In the genomic region with DNA sequence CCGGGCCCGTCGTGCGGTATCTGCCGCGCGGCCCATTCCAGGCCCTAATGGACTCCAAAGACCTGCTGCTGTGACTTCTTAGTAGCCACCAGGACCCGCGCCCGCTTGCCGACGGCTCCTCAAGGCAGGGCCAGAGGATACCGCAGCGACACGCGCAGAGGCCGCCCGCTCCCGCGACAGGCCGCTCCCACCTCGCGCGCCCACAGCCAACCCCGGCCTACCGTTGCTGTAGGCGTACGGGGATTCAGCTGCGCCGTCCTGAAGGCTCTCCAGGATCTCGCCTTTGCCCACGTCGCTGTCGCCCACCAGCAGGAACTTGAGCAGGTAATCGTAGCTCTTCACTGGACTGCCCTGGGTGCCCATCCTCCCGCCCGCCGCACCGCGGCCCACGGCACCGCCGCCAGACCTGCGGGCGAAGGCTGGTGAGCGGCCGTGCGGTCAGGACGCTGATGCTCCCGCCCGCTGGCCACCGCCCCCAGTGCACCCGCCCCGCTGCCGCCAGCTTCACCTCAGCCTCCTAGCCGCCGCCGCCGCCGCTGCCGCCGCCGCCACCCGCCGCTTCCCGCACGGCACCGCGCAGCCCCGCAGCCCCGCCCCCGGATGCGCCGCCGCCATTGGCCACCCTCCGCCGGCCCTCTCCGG, we compare ENCODE assay signal across 8 mouse cellular contexts. TPM values are rescaled to one million over a fixed set of nuclear protein-coding genes. Genes with fewer than 3 reads are reported as not detected.
DNase-seq lines count a peak whose midpoint lies in the region; ATAC-seq lines count a peak whose summit lies in the region.

A gene (minus strand): TSS at position 584 of the 642 bp plus-strand sequence.

- H3K27ac ChIP-seq in kidney, embryonic 15.5 days = peak within 1 kb of the TSS; percentile 98
- H3K27ac ChIP-seq in limb, embryonic 10.5 days = peak within 1 kb of the TSS; percentile 90
- peak within 1 kb of the TSS; percentile 91 for H3K27ac ChIP-seq in midbrain, embryonic 15.5 days

- H3K4me3 ChIP-seq in kidney, embryonic 15.5 days (replicated peaks) = peak within 1 kb of the TSS; percentile 99
- peak within 1 kb of the TSS; percentile 73 for H3K4me3 ChIP-seq in erythroblast, embryonic 14.5 days (replicated peaks)
- peak within 1 kb of the TSS; percentile 72 for H3K4me3 ChIP-seq in limb, embryonic 10.5 days
- H3K4me3 ChIP-seq in midbrain, embryonic 15.5 days = peak within 1 kb of the TSS; percentile 97

- peak; percentile 1; the same call in 1 of the 2 replicates for ATAC-seq in kidney, embryonic 15.5 days (replicated peaks; ENCODE audit: low FRiP score)
- ATAC-seq in midbrain, embryonic 15.5 days (replicated peaks) = peak; percentile 20
- ATAC-seq in megakaryocyte progenitor cell, adult 5-6 weeks (replicated peaks; ENCODE audit: poor library complexity) = no peak

- H3K36me3 ChIP-seq in kidney, embryonic 15.5 days = no peaks in the 10 kb centered on the region; the same call in 1 of the 2 replicates
- peaks cover 27% of the 10 kb centered on the region for H3K36me3 ChIP-seq in erythroblast, embryonic 14.5 days (ENCODE audit: control insufficient read depth)
- peaks cover 24% of the 10 kb centered on the region for H3K36me3 ChIP-seq in limb, embryonic 10.5 days
- no peaks in the 10 kb centered on the region for H3K36me3 ChIP-seq in midbrain, embryonic 15.5 days (replicated peaks)

- H3K9me3 ChIP-seq in kidney, embryonic 15.5 days (replicated peaks) = no peaks in the 10 kb centered on the region
- no peaks in the 10 kb centered on the region for H3K9me3 ChIP-seq in erythroblast, embryonic 14.5 days (ENCODE audit: control insufficient read depth, low read length)
- no peaks in the 10 kb centered on the region for H3K9me3 ChIP-seq in limb, embryonic 10.5 days (replicated peaks)
- no peaks in the 10 kb centered on the region for H3K9me3 ChIP-seq in midbrain, embryonic 15.5 days

- DNase-seq in kidney, postnatal 14 days = no peak
- DNase-seq in Muller cell, postnatal 12 days (ENCODE audit: inconsistent ontology term) = peak; percentile 69
- DNase-seq in heart, postnatal 4 days = peak; percentile 63
- peak; percentile 68 for DNase-seq in limb, embryonic 10.5 days (ENCODE audit: low spot score)

- H3K4me2 ChIP-seq in kidney, embryonic 15.5 days = peak within 1 kb of the TSS; percentile 90
- peak within 1 kb of the TSS; percentile 81 for H3K4me2 ChIP-seq in midbrain, embryonic 15.5 days

- peak within 1 kb of the TSS; percentile 93 for H3K9ac ChIP-seq in kidney, embryonic 15.5 days
- H3K9ac ChIP-seq in midbrain, embryonic 15.5 days = peak within 1 kb of the TSS; percentile 84

- WGBS in kidney, embryonic 15.5 days = under 1% methylated on average over 52 of the region's 78 CpGs
- under 1% methylated on average over 78 of the region's 78 CpGs for WGBS in limb, embryonic 10.5 days
- under 1% methylated on average over 67 of the region's 78 CpGs for WGBS in midbrain, embryonic 15.5 days

- H3K27me3 ChIP-seq in kidney, embryonic 15.5 days = no peaks in the 10 kb centered on the region
- H3K27me3 ChIP-seq in erythroblast, embryonic 14.5 days (ENCODE audit: control insufficient read depth) = no peaks in the 10 kb centered on the region
- H3K27me3 ChIP-seq in limb, embryonic 10.5 days (ENCODE audit: low read depth, poor library complexity, severe bottlenecking) = no peaks in the 10 kb centered on the region
- H3K27me3 ChIP-seq in midbrain, embryonic 15.5 days (replicated peaks) = no peaks in the 10 kb centered on the region

- peaks cover 30% of the 10 kb centered on the region for H3K4me1 ChIP-seq in kidney, embryonic 15.5 days
- peaks cover 67% of the 10 kb centered on the region for H3K4me1 ChIP-seq in erythroblast, embryonic 14.5 days (ENCODE audit: control insufficient read depth)
- peaks cover 21% of the 10 kb centered on the region for H3K4me1 ChIP-seq in limb, embryonic 10.5 days
- H3K4me1 ChIP-seq in midbrain, embryonic 15.5 days = peaks cover 23% of the 10 kb centered on the region

RNA-seq across cellular contexts. Expression of the gene that starts here (rescaled TPM):
- polyA plus RNA-seq in kidney, embryonic 15.5 days (2015; fragmentation: Nextera tagmentation; extraction: Ambion mirVana) = 27.8 and 30.9 TPM in 2 replicates
- 0.68 and 1.0 TPM in 2 replicates for polyA plus RNA-seq in erythroblast, embryonic 14.5 days (2012)
- 10 to 100 TPM; 16.1 to 16.6 TPM for total RNA-seq in heart, postnatal 4 days (2021)
- polyA plus RNA-seq in limb, embryonic 10.5 days (2016; fragmentation: Nextera tagmentation; extraction: Ambion mirVana) = 37.5 and 37.9 TPM in 2 replicates
- 56.7 and 57.5 TPM in 2 replicates for polyA plus RNA-seq in midbrain, embryonic 15.5 days (2015; fragmentation: Nextera tagmentation; extraction: Ambion mirVana)
- total RNA-seq in megakaryocyte progenitor cell, adult 5-6 weeks (2015) = 7.9 and 8.5 TPM in 2 replicates
- total RNA-seq in megakaryocyte progenitor cell, adult 5-6 weeks (2017) = 10.4 and 12.0 TPM in 2 replicates

Comparison
In these comparisons a context has a peak if more than half of its experiments do, and no peak if none do; other contexts are left out.
1. RNA of the gene that starts here (polyA plus RNA-seq): 56.7 to 57.5 TPM in midbrain, embryonic 15.5 days, 37.5 to 37.9 TPM in limb, embryonic 10.5 days and 27.8 to 30.9 TPM in kidney, embryonic 15.5 days; 0.68 to 1.0 TPM in erythroblast, embryonic 14.5 days; every median in the first group is over 10 times any median in the second.
2. Peak in every context shown above with its lines, with median percentiles within 50 percentile points of each other: H3K27ac ChIP-seq and H3K4me3 ChIP-seq.